Mouse (Mus musculus) embryo, embryonic 10.5 days (tissue): Measurements from ENCODE around the gene Pigk.

ENCODE experiments used
- DNase-seq: peaks from one replicate; pipeline ENCODE4 v3.0.0-alpha.2; 2015; ENCODE audit warnings: low spot score

Gene Pigk

GRCm38 (mm10) chr3:152733011-152733410, 19.1 kb downstream of the Pigk start:
- no peak for DNase-seq

- DNase-seq: no peak
These were observed 19.6 kb downstream of the Pigk start for GRCm38 (mm10) chr3:152733513-152733912.

DNA sequence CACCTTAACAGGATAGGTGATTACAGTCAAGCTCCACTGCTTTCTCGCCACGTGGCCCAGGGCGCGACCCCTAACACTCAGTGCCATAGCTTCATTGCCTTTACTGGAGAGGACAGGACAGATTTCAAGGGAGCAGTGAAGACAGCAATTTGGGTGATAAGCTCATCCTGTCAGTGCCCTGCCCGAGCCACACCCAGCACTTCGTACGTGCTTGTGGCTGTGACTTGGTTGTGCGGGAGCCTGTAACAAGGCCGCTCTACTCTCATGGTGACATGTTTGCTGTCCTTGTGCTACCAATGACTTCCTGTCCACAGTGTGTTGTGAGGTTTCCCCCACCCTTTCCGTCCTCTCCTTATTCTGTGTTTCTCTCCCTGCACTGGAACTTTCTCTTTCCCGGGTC, 20.2 kb downstream of the Pigk start:
- no peak for DNase-seq

DNA sequence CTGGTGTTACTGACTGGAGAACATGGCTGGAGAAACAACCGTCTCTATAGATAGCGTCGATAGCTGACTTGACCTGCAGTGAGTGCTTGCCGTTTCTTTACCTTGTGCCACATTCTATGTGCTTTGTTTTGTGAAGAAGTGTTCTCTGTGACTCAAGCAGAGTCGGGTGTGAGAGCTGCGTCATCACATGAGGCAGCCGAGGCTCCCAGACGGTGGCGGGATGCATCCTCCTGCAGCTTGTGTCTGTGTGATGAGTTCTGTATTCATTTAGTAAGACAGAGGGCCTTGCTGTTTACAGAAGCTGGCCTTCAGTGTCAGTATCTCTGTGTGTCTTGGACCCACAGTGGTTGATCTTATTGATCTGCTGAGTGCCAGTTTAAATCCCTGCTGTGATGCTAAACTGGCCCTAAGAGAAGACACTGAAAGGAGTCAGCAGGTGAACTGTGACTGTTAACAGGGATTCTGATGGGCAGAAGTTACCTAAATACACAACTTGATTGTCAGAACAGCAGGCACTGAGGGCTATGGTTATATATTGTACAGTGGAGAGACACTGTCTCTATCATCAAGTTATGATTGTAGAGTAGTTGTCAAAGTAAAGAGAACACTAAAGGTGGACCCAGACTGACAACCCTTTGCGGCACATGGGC, 21.8 kb downstream of the Pigk start:
- DNase-seq: no peak

DNA sequence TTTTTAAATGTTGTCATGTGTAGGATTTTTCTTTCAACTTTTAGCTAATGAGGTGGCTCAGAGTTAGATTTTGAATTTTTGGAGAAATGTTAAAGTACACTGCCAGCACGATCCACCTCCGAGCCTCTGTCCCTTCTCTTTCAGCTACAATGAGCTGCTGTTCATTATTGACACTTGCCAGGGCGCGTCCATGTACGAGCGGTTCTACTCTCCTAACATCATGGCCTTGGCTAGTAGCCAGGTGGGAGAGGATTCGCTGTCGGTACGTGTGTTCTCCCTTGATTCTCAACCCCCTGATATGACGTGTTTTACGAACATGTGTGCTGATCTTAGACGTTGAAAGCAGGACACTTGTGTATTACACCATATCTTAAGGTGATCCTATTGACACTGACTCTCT, 30.4 kb downstream of the Pigk start:
- no peak for DNase-seq

GRCm38 (mm10) chr3:152745611-152746010, 31.7 kb downstream of the Pigk start:
- no peak for DNase-seq

GRCm38 (mm10) chr3:152749461-152749871, 35.6 kb downstream of the Pigk start:
- peak; percentile 76 for DNase-seq

DNA sequence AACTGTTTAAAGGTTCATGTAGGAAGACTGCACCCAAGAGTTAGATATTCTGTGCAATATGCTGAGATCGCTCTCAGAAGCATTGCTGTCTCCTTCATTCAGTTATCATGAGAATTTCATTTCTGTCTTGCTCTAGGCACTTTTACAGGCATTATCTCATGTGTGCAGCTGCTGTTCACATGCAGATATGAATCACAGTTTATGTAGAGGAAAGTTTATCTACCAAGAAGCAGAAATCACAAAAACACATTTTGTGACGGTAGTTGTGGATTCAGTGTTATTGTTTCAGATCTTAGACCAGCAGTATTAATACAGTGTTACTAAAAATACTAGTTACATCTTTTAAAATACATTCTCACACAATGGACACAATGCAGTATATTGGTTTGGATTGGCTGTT, 36.0 kb downstream of the Pigk start:
- DNase-seq: no peak

DNA sequence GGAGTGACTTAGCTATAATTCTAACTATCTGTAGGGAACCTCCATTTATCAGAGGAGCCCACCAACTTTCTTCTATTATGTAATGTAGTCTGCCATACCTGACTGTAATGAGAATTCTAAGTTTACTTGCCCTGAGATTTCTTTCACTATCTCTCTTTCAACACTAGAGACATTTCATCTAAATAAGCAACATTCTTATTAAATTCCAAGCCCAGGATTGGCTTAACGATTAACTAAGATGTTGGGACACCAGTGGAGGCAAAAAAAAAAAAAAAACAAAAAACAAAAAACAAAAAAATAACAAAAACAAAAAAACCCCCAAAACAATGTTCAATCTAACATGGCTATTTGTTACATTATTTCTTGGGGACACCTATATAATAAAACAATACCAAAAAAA, 39.0 kb downstream of the Pigk start:
- DNase-seq: no peak

DNA sequence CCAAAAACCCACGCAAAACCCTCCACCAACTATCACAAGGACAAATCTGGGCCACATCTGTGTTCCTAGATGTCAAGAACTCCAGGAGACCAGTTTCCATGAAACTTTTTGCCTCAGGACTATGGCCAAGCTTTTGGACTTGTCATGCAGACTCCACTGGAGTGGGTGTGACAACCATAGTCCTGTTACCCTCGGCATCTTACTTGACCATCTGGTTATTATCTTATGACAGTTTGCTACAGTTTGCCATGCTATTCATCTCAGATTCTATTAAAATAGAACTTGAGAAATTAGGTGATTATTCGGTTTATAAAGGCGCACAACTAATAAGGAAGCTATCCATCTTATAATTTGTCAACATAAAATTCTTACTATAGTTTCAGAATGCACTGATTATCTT, 39.4 kb downstream of the Pigk start:
- no peak for DNase-seq

GRCm38 (mm10) chr3:152753920-152754764, 40.2 kb downstream of the Pigk start:
- DNase-seq: no peak

- no peak for DNase-seq
These were observed 41.6 kb downstream of the Pigk start for GRCm38 (mm10) chr3:152755515-152755914.

- no peak for DNase-seq
These were observed 43.0 kb downstream of the Pigk start for GRCm38 (mm10) chr3:152756896-152757295.

DNA sequence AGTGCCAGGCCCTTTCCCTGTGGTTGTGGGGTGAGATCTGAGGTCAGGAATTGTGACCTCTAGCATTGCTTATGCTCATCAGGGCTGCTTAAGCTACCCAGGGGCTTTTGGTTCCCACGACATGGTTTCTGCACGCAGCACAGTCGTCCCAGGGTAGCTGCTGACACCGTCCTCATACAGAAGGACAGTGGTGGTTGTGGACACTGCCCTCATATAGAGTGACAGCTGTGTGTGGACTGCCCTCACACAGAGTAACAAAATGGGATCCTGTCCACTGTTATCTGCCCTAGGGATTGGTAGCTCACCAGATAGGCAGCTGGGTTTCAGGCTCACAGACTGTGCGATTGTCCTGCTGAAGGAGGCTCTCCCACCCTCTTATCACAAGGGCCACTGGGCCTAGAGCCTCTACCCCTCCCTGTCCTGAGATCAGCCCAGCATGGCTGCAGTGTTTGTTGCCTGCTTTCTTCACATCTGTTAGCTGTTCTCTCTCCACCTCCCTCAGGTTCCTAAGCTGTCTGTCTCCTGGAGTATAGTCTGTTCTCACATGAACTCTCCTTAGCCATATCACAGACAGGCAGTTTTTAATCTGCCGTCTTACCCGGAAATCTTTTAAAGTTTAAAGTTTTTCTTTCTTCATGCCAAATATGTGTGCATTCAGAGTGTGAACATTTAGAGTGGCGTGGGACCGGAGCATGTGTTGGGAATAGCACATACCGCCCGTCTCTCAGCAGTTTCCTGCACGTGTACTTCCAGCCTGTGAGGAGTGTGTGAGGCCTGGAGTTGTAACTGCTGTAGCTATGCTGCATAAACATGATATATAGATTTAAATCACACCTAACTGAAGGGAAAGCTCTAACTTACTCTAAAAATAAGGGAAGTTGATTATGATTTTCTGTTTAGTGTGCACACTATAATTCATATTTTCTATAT, 43.8 kb downstream of the Pigk start:
- DNase-seq: peak; percentile 26

DNA sequence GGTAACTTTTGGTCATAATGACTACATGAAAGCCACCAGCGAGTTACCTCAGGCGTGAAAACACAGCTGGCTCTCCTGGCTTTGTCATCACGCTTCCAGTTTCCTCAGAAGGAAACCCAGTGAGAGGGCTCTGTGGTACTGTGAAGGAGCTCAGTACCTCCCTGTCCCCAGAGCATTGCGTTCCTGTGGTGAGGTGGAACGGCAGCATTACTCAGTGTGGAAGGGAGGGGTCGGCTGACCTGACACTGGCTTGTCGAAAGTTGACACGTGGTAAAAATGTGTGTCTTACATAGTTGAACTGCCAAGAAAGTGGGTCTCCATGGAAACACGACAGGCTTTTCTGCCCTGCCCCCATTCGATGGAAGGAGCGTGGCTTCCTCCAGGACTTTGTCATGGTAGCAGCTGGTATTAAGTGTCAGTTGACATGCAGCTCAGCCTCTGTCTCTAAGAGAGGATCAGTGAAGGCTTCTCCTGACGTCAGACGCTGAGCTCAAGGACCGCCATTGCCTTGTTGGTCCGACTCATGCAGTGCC, 44.7 kb downstream of the Pigk start:
- peak; percentile 59 for DNase-seq

DNA sequence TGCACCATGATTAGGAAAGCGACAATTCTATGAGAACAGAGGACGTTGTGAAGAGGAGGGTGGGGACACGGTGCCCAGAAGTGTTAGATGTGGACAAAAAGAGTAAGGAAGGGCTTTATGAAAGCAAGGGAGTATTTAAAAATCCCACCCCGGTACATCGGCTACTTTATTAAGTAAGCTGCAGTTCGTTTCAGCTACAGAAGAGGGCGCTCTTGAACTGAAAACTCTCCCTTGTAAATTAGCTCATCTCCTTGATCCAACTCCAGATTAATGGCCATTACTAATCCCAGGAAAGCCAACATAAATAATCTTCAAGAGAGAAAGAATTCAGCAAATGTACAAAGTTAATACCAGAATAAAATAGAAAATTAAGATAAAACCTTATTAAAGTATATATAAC, 47.2 kb downstream of the Pigk start:
- peak; percentile 79 for DNase-seq

- no peak for DNase-seq
These were observed 47.8 kb downstream of the Pigk start for GRCm38 (mm10) chr3:152761661-152762060.

- no peak for DNase-seq
These were observed 48.4 kb downstream of the Pigk start for GRCm38 (mm10) chr3:152762302-152762701.

DNA sequence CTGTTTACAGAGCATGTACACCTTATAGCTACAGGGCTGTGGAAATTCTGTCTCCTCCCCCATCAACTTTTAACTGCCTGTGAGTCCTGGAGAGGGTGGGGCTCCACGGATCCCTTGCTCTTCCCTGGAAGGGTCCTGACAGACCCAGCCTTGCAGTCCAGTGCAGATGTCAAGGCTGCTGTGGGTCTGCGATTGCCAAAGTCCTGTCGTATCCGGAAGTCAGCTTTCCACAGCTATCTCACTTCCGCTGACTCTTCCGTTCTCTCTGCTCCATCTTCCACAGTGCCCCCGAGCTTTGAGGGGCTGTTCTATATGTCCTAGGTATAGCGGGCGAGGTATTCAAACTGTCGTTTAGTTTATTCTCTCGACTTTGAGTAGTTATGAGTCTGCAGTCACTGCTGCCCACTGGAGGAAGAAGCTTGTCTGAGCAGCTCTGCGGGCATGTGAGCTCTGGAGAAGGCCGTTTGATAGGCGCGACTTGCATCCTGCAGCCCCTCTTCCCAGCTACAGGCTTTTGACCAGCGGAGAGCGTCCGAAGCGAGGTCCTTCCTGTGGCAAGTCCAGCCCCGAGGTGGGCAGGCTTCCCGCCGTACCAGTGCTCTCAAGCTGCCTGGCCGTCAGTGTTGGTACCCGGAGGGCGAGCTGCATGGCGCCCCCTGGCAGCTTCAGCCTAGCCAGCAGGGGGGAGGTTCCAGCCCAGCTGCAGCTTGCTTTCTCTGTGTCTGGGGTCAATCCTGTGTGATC, 49.4 kb downstream of the Pigk start:
- DNase-seq: peak; percentile 58

- DNase-seq: peak; percentile 22
These were observed 50.8 kb downstream of the Pigk start for GRCm38 (mm10) chr3:152764516-152765312.

- DNase-seq: no peak
These were observed 53.6 kb downstream of the Pigk start for GRCm38 (mm10) chr3:152767485-152767884.
